Mouse (Mus musculus) neural tube, embryonic 13.5 days (tissue): ENCODE data around the gene Lhx8. TPM values are rescaled to one million over a fixed set of nuclear protein-coding genes. Genes with fewer than 3 reads are reported as not detected.

Source experiments
- ATAC-seq: fragments of 200-750 bp; cut with Nextera tagmentation; 2 replicates; pipeline ENCODE4 v1.8.0; 2017; ENCODE audit warnings: low read depth, mild to moderate bottlenecking, moderate TSS enrichment, moderate library complexity
- H3K27ac ChIP-seq: fragments of 300-500 bp; sonication (generic); replicated peaks from 2 replicates; pipeline ENCODE4 v1.5.1; 2015; ENCODE audit warnings: moderate library complexity, mild to moderate bottlenecking, inconsistent platforms
- H3K27me3 ChIP-seq: fragments of 300-500 bp; sonication (generic); 2 replicates; pipeline ENCODE4 v1.6.1; 2015; ENCODE audit warnings: mild to moderate bottlenecking, inconsistent platforms
- H3K36me3 ChIP-seq: fragments of 300-500 bp; sonication (generic); 2 replicates; pipeline ENCODE4 v1.6.1; 2015; ENCODE audit warnings: mild to moderate bottlenecking, inconsistent platforms
- H3K4me1 ChIP-seq: fragments of 300-500 bp; sonication (generic); replicated peaks from 2 replicates; pipeline ENCODE4 v1.6.1; 2015; ENCODE audit warnings: inconsistent platforms
- H3K4me2 ChIP-seq: fragments of 300-500 bp; sonication (generic); 2 replicates; pipeline ENCODE4 v1.6.1; 2015; ENCODE audit warnings: inconsistent platforms, mild to moderate bottlenecking, moderate library complexity
- H3K4me3 ChIP-seq: fragments of 300-500 bp; sonication (generic); 2 replicates; pipeline ENCODE4 v1.5.1; 2015; ENCODE audit warnings: mild to moderate bottlenecking, inconsistent platforms
- H3K9ac ChIP-seq: fragments of 300-500 bp; sonication (generic); 2 replicates; pipeline ENCODE4 v1.6.1; 2015; ENCODE audit warnings: moderate library complexity, mild to moderate bottlenecking, inconsistent platforms
- H3K9me3 ChIP-seq: fragments of 300-500 bp; sonication (generic); 2 replicates; pipeline ENCODE4 v1.6.1; 2016; ENCODE audit warnings: inconsistent platforms
- WGBS: fragments of 180-500 bp; shearing (Covaris S2); methylation state at CpG from one replicate; pipeline ENCODE4 v1.1.7; 2015; 5-methylcytosine and 5-hydroxymethylcytosine counted together
- polyA plus RNA-seq: library from polyadenylated mRNA; unstranded; fragments of >200 nt; fragmentation: Nextera tagmentation; extraction: Ambion mirVana; gene quantifications from 2 replicates; pipeline ENCODE4 v1.2.1, GENCODE M21; 2015

The Lhx8 gene
- polyA plus RNA-seq, 1 experiment from 2014 or later = not detected

DNA sequence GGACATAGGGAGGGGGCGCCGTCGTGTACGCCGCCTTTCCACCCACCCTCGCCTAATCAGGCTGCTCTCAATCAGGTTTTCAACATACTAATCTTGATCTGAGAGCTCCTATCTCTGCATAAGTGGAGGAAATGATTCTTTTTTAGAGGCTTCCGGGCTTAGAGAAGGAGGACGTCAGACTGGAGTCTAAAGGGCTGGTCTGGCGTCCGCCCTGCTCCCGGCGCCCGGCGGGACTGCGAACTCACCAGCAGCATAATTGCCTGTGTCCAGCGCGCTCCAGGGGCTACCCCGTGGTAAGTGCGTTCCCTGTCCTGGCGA lies 1.7 kb upstream of the Lhx8 start:
- H3K27ac ChIP-seq = no peak overlapping the region
- peaks cover 33% of the 10 kb centered on the region for H3K4me1 ChIP-seq
- H3K27me3 ChIP-seq = peaks cover 97% of the 10 kb centered on the region
- no peaks in the 10 kb centered on the region for H3K9me3 ChIP-seq
- ATAC-seq = no peak
- no peak overlapping the region for H3K9ac ChIP-seq
- under 1% methylated on average over 20 of the region's 20 CpGs for WGBS
- H3K36me3 ChIP-seq = no peaks in the 10 kb centered on the region
- H3K4me3 ChIP-seq = 0 out of 2 replicates have a peak overlapping the region, but pooled peaks have one; percentile 10
- peak overlapping the region; percentile 20; the same call in 1 of the 2 replicates for H3K4me2 ChIP-seq

GRCm38 (mm10) chr3:154331506-154332212 lies 1.2 kb upstream of the Lhx8 start:
- WGBS = 1% methylated on average over 21 of the region's 21 CpGs
- peaks cover 98% of the 10 kb centered on the region for H3K27me3 ChIP-seq
- H3K4me1 ChIP-seq = peaks cover 33% of the 10 kb centered on the region
- no peak overlapping the region for H3K9ac ChIP-seq
- no peak for ATAC-seq
- no peaks in the 10 kb centered on the region for H3K36me3 ChIP-seq
- peak overlapping the region; percentile 20; the same call in 1 of the 2 replicates for H3K4me2 ChIP-seq
- 0 out of 2 replicates have a peak overlapping the region, but pooled peaks have one; percentile 10 for H3K4me3 ChIP-seq
- H3K27ac ChIP-seq = no peak overlapping the region
- H3K9me3 ChIP-seq = no peaks in the 10 kb centered on the region

- Histone ChIP-seq H3K9me3 (no peaks in the 10 kb centered on the region), H3K9ac (no peak overlapping the region), H3K27me3 (peaks cover 98% of the 10 kb centered on the region), H3K36me3 (no peaks in the 10 kb centered on the region), H3K4me1 (peaks cover 33% of the 10 kb centered on the region), H3K4me3 (no peak overlapping the region), H3K27ac (no peak overlapping the region), H3K4me2 (no peak overlapping the region)
- no peak for ATAC-seq
- under 1% methylated on average over 10 of the region's 10 CpGs for WGBS
These were observed 513 bp upstream of the Lhx8 start for GRCm38 (mm10) chr3:154331003-154331340.

- H3K4me3 ChIP-seq = 0 out of 2 replicates have a peak overlapping the region, but pooled peaks have one; percentile 39
- no peak for ATAC-seq
These were observed 907 bp downstream of the Lhx8 start for GRCm38 (mm10) chr3:154329323-154330180.

GRCm38 (mm10) chr3:154328721-154329322 lies 1.6 kb downstream of the Lhx8 start:
- no peaks in the 10 kb centered on the region for H3K36me3 ChIP-seq
- H3K4me2 ChIP-seq = peak overlapping the region; percentile 67
- peak overlapping the region; percentile 57 for H3K9ac ChIP-seq
- peaks cover 33% of the 10 kb centered on the region for H3K4me1 ChIP-seq
- no peaks in the 10 kb centered on the region for H3K9me3 ChIP-seq
- under 1% methylated on average over 22 of the region's 22 CpGs for WGBS
- peaks cover 98% of the 10 kb centered on the region for H3K27me3 ChIP-seq
- H3K27ac ChIP-seq = no peak overlapping the region
- H3K4me3 ChIP-seq = peak overlapping the region; percentile 39
- no peak for ATAC-seq

More at GRCm38 (mm10) chr3:154329323-154330180, 907 bp downstream of the Lhx8 start:
- peaks cover 33% of the 10 kb centered on the region for H3K4me1 ChIP-seq
- H3K4me2 ChIP-seq = peak overlapping the region; percentile 25; the same call in 1 of the 2 replicates
- no peak overlapping the region for H3K9ac ChIP-seq
- no peaks in the 10 kb centered on the region for H3K36me3 ChIP-seq
- under 1% methylated on average over 54 of the region's 54 CpGs for WGBS
- peaks cover 98% of the 10 kb centered on the region for H3K27me3 ChIP-seq
- H3K9me3 ChIP-seq = no peaks in the 10 kb centered on the region
- no peak overlapping the region for H3K27ac ChIP-seq

GRCm38 (mm10) chr3:154327883-154328720 lies 2.4 kb downstream of the Lhx8 start:
- WGBS = under 1% methylated on average over 85 of the region's 86 CpGs
- Histone ChIP-seq H3K4me2 (peak overlapping the region; percentile 67), H3K4me1 (peaks cover 33% of the 10 kb centered on the region), H3K4me3 (peak overlapping the region; percentile 39), H3K9ac (peak overlapping the region; percentile 57), H3K9me3 (no peaks in the 10 kb centered on the region), H3K36me3 (no peaks in the 10 kb centered on the region), H3K27me3 (peaks cover 96% of the 10 kb centered on the region), H3K27ac (no peak overlapping the region)
- peak; percentile 76 for ATAC-seq

DNA sequence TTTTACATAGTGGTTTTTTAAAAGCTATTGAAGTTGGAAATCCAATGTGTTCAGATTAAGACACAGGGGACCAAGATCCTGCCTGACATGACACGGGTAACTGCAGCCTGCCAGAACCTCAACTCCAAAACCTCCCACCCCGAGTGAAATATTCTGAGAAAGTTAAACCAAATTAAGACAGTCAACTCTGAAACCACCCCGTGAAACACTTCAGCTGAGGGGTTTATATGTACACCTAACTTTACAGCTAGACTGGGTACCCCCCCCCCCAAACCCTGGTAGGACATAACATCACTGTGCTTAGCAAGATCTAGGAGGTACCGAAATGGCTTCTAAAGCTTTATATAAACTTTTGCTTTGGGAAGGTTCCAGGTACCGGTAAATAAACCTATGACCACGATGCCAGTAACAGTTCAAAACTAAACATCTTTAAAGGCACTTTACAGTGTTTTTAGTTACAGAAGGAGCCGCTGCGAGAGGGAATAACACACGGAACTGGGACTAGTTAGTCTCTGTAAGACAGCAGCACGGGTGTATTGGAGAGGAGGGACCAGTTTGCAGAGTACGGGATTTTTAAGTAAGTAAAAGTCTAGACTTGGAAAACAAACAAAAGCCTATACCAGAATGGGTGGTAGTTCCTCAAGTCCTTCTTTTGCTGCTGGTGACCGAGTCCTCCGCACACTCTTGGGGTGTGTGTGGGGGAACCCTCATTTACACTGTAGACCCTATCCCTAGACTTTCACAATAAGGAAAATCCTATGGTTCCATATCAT lies 3.2 kb downstream of the Lhx8 start:
- 2% methylated on average over 13 of the region's 13 CpGs for WGBS
- no peaks in the 10 kb centered on the region for H3K36me3 ChIP-seq
- H3K27me3 ChIP-seq = peaks cover 94% of the 10 kb centered on the region
- no peak overlapping the region for H3K27ac ChIP-seq
- H3K9ac ChIP-seq = no peak overlapping the region
- no peak overlapping the region for H3K4me3 ChIP-seq
- H3K4me1 ChIP-seq = peaks cover 31% of the 10 kb centered on the region
- no peaks in the 10 kb centered on the region for H3K9me3 ChIP-seq
- no peak overlapping the region for H3K4me2 ChIP-seq
- peak; percentile 19; the same call in 1 of the 2 replicates for ATAC-seq

DNA sequence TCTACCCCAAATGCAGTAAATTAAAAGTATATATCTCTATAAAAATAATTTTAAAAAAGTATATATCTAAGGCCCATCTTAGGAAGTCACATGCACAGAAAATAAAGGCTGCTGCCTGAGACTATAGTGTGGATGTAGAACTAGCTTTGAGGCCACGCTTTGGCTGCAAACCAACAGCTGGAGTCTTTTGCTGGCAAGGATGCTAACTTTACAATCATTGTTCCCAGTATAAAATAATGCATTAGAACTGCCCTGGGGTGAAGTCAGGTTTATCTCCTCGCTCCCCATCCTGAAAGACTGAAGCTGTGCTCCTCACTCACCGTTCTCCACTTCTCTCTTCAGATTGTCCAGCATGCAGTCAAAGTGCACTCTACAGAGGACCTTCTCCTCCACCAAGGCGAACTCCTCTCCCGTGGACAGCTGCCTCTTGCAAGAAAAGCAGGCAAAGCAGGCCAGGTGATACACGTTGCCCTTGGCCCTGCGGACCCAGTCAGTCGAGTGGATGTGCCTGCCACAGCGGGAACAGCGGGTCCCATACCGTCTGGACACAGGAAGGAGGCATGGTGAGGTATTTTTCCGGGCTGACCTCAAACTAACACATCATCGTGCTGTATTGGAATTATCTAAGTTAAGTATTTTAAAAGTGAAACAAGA lies 8.4 kb downstream of the Lhx8 start:
- whole genome bisulfite sequencing = 73% methylated on average over 13 of the region's 13 CpGs

DNA sequence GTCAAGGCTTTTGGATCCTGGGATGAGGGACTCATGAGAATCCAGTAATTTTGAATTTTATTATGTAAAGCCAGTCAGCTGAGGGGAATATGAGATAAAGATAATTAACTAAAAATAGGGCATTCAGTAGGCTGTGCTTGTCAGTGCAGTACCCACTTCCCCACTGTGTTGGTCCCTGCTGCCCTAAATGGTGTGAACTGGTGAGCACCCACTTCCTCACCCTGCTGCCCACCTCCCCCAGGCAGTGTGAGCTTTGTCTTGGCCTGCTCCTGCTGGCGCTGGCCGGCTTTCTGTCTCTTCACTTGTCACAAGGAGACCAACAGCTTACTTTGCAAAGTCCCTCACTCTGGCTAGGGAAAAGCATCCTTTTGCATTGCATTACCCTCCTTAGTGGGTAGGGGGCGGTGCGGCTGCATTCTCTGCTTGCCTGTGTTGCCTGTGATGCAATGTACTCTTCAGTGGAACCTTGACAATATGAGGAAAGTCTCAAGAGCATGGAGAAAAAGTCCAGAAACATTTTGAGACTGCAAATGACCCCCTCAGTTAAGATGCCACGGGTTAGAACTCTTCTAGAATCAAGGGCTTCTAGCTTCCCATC lies 12.7 kb downstream of the Lhx8 start:
- Histone ChIP-seq H3K27ac (no peak overlapping the region), H3K4me2 (no peak overlapping the region), H3K4me3 (no peak overlapping the region), H3K9me3 (no peaks in the 10 kb centered on the region), H3K36me3 (no peaks in the 10 kb centered on the region), H3K9ac (no peak overlapping the region), H3K27me3 (peaks cover 24% of the 10 kb centered on the region), H3K4me1 (no peaks in the 10 kb centered on the region)
- no peak for ATAC-seq
- 15% methylated on average over 5 of the region's 5 CpGs for WGBS

More for the DNA sequence above, 8.4 kb downstream of the Lhx8 start:
- Histone ChIP-seq H3K4me3 (no peak overlapping the region), H3K9me3 (no peaks in the 10 kb centered on the region), H3K4me1 (no peaks in the 10 kb centered on the region), H3K27ac (no peak overlapping the region), H3K4me2 (no peak overlapping the region), H3K9ac (no peak overlapping the region), H3K27me3 (peaks cover 65% of the 10 kb centered on the region), H3K36me3 (no peaks in the 10 kb centered on the region)
- no peak for ATAC-seq

GRCm38 (mm10) chr3:154305163-154305884 lies 25.1 kb downstream of the Lhx8 start:
- no peaks in the 10 kb centered on the region for H3K9me3 ChIP-seq
- no peaks in the 10 kb centered on the region for H3K27me3 ChIP-seq
- H3K9ac ChIP-seq = no peak overlapping the region
- 70% methylated on average over 16 of the region's 16 CpGs for WGBS
- no peak overlapping the region for H3K27ac ChIP-seq
- no peaks in the 10 kb centered on the region for H3K4me1 ChIP-seq
- no peak overlapping the region for H3K4me3 ChIP-seq
- no peaks in the 10 kb centered on the region for H3K36me3 ChIP-seq
- ATAC-seq = no peak
- H3K4me2 ChIP-seq = no peak overlapping the region
